12 mouse cellular contexts compared by ENCODE assay signal in the genomic region with DNA sequence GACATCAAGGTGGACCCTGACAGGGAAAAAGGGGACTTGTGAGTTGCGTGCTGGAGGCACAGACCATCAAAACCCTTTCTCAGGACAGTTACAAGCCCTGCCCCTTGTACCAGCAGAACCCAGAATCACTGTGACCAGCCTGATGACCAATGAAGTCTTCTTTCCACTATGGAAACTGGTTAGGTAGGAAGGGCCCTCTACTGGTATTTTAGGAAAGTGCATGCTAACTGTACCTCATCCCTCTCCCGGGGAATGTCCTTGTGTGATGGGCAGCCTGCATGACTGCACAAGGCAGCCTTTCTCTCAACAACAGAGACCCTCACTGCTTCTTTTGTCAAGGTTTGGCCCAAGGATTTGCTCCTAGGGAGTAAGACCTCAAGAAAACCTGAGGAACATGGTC. TPM values are rescaled to one million over a fixed set of nuclear protein-coding genes. Genes with fewer than 3 reads are reported as not detected.
DNase-seq lines count a peak whose midpoint lies in the region; ATAC-seq lines count a peak whose summit lies in the region.
"Had no signal": no experiment of that assay in that cellular context is flagged by ENCODE, and none has a peak within 500 bp of the region (broad histone marks: within the 10 kb centered on the region; RNA-seq: fewer than 3 reads in every experiment).

No protein-coding gene starts in this region.

- H3K4me3 ChIP-seq in kidney, embryonic 16.5 days (ENCODE audit: low read length): no peak overlapping the region
- H3K4me3 ChIP-seq in intestine, embryonic 15.5 days (replicated peaks): no peak overlapping the region
- H3K4me3 ChIP-seq: embryonic facial prominence, embryonic 15.5 days had no signal

- H3K36me3 ChIP-seq in kidney, embryonic 16.5 days (ENCODE audit: insufficient read depth, low read length): no peaks in the 10 kb centered on the region
- no peaks in the 10 kb centered on the region for H3K36me3 ChIP-seq in intestine, embryonic 15.5 days
- H3K36me3 ChIP-seq: embryonic facial prominence, embryonic 15.5 days had no signal

- H3K27ac ChIP-seq in kidney, embryonic 16.5 days (ENCODE audit: low read length): no peak overlapping the region
- no peak overlapping the region for H3K27ac ChIP-seq in intestine, embryonic 15.5 days
- H3K27ac ChIP-seq: embryonic facial prominence, embryonic 15.5 days had no signal

- ATAC-seq in kidney, embryonic 16.5 days (ENCODE audit: low FRiP score, low TSS enrichment): no peak
- ATAC-seq in intestine, embryonic 15.5 days: no peak

- no peaks in the 10 kb centered on the region for H3K27me3 ChIP-seq in kidney, embryonic 16.5 days (ENCODE audit: insufficient read depth, low read length)
- H3K27me3 ChIP-seq in intestine, embryonic 15.5 days (replicated peaks): no peaks in the 10 kb centered on the region
- H3K27me3 ChIP-seq: embryonic facial prominence, embryonic 15.5 days had no signal

- DNase-seq in adrenal gland, adult 2 months: peak; percentile 35
- no peak for DNase-seq in adrenal gland, postnatal 25 days
- DNase-seq in kidney, postnatal 10 days: peak; percentile 11
- peak; percentile 12 for DNase-seq in CD4-positive helper T cell, adult 2 months (ENCODE audit: low read depth, low spot score)
- peak; percentile 27 for DNase-seq in embryo, embryonic 9.5 days (ENCODE audit: extremely low spot score)
- no peak for DNase-seq in frontal cortex, postnatal 10 days (ENCODE audit: low spot score in 2 of 2)

- WGBS in kidney, embryonic 16.5 days: 24% methylated on average over 2 of the region's 2 CpGs
- 28% methylated on average over 2 of the region's 2 CpGs for WGBS in intestine, embryonic 15.5 days

- no peaks in the 10 kb centered on the region for H3K9me3 ChIP-seq in kidney, embryonic 16.5 days (ENCODE audit: low read length)
- H3K9me3 ChIP-seq in intestine, embryonic 15.5 days: no peaks in the 10 kb centered on the region
- H3K9me3 ChIP-seq: embryonic facial prominence, embryonic 15.5 days had no signal

- H3K9ac ChIP-seq in kidney, embryonic 16.5 days (replicated peaks; ENCODE audit: low read length): no peak overlapping the region
- H3K9ac ChIP-seq in intestine, embryonic 15.5 days: no peak overlapping the region
- H3K9ac ChIP-seq: embryonic facial prominence, embryonic 15.5 days had no signal

- H3K4me1 ChIP-seq in kidney, embryonic 16.5 days (ENCODE audit: insufficient read depth, low read length): no peaks in the 10 kb centered on the region
- H3K4me1 ChIP-seq in intestine, embryonic 15.5 days (replicated peaks): no peaks in the 10 kb centered on the region
- H3K4me1 ChIP-seq: embryonic facial prominence, embryonic 15.5 days had no signal

- no peak overlapping the region for H3K4me2 ChIP-seq in kidney, embryonic 16.5 days (replicated peaks; ENCODE audit: low read depth, low read length)
- H3K4me2 ChIP-seq in intestine, embryonic 15.5 days (replicated peaks): no peak overlapping the region
- H3K4me2 ChIP-seq: embryonic facial prominence, embryonic 15.5 days had no signal

RNA-seq across cellular contexts. Expression of a gene that starts 24.4 kb away (rescaled TPM):
- not detected for total RNA-seq in adrenal gland, adult 2 months (2021)
- polyA plus RNA-seq in adrenal gland, adult 2 months (2012; rRNA removed): not detected in 2 replicates
- total RNA-seq in adrenal gland, postnatal 25 days (2021): not detected in 2 replicates
- not detected in 2 replicates for polyA plus RNA-seq in kidney, embryonic 16.5 days (2015; fragmentation: Nextera tagmentation; extraction: Ambion mirVana)
- not detected in 2 replicates for polyA plus RNA-seq in intestine, embryonic 15.5 days (2015; fragmentation: Nextera tagmentation; extraction: Ambion mirVana)
- polyA plus RNA-seq: C2C12; embryonic facial prominence, embryonic 15.5 days; large intestine, adult 2 months; neural tube, embryonic 14.5 days had no signal

RNA-seq across cellular contexts. Expression of a gene that starts 25.8 kb away (rescaled TPM):
- total RNA-seq in adrenal gland, adult 2 months (2021): 10 to 100 TPM; 19.4 to 20.1 TPM
- 140 and 164 TPM in 2 replicates for polyA plus RNA-seq in adrenal gland, adult 2 months (2012; rRNA removed)
- total RNA-seq in adrenal gland, postnatal 25 days (2021): 22.5 and 33.4 TPM in 2 replicates
- polyA plus RNA-seq in kidney, embryonic 16.5 days (2015; fragmentation: Nextera tagmentation; extraction: Ambion mirVana): 18.8 and 20.1 TPM in 2 replicates
- polyA plus RNA-seq in intestine, embryonic 15.5 days (2015; fragmentation: Nextera tagmentation; extraction: Ambion mirVana): 15.0 and 19.8 TPM in 2 replicates

RNA-seq across cellular contexts. Expression of a gene that starts 27.8 kb away (rescaled TPM):
- total RNA-seq in adrenal gland, adult 2 months (2021): 100 to 1,000 TPM in 1 of 2 experiments, 10 to 100 TPM in 1; 78.4 to 293 TPM
- 108 and 110 TPM in 2 replicates for polyA plus RNA-seq in adrenal gland, adult 2 months (2012; rRNA removed)
- total RNA-seq in adrenal gland, postnatal 25 days (2021): 178 and 222 TPM in 2 replicates
- 2.5 TPM in 2 replicates for polyA plus RNA-seq in kidney, embryonic 16.5 days (2015; fragmentation: Nextera tagmentation; extraction: Ambion mirVana)
- polyA plus RNA-seq in intestine, embryonic 15.5 days (2015; fragmentation: Nextera tagmentation; extraction: Ambion mirVana): 2.7 and 2.8 TPM in 2 replicates

RNA-seq across cellular contexts. Expression of a gene that starts 36.9 kb away (rescaled TPM):
- 1 to 10 TPM; 3.3 TPM for total RNA-seq in adrenal gland, adult 2 months (2021)
- polyA plus RNA-seq in adrenal gland, adult 2 months (2012; rRNA removed): 4.0 and 6.5 TPM in 2 replicates
- 2.9 and 3.7 TPM in 2 replicates for total RNA-seq in adrenal gland, postnatal 25 days (2021)
- polyA plus RNA-seq in kidney, embryonic 16.5 days (2015; fragmentation: Nextera tagmentation; extraction: Ambion mirVana): 2.9 and 3.6 TPM in 2 replicates
- polyA plus RNA-seq in intestine, embryonic 15.5 days (2015; fragmentation: Nextera tagmentation; extraction: Ambion mirVana): 8.3 and 10.7 TPM in 2 replicates

RNA-seq across cellular contexts. Expression of a gene that starts 45.3 kb away (rescaled TPM):
- total RNA-seq in adrenal gland, adult 2 months (2021): 10 to 100 TPM; 27.6 to 44.4 TPM
- polyA plus RNA-seq in adrenal gland, adult 2 months (2012; rRNA removed): 128 and 140 TPM in 2 replicates
- total RNA-seq in adrenal gland, postnatal 25 days (2021): 37.2 and 37.3 TPM in 2 replicates
- polyA plus RNA-seq in kidney, embryonic 16.5 days (2015; fragmentation: Nextera tagmentation; extraction: Ambion mirVana): 94.3 and 95.3 TPM in 2 replicates
- 91.6 and 95.5 TPM in 2 replicates for polyA plus RNA-seq in intestine, embryonic 15.5 days (2015; fragmentation: Nextera tagmentation; extraction: Ambion mirVana)

Comparison
In these comparisons a context has a peak if more than half of its experiments do, and no peak if none do; other contexts are left out.
1. DNase-seq: peak in adrenal gland, adult 2 months (single experiment), kidney, postnatal 10 days (single experiment), CD4-positive helper T cell, adult 2 months (single experiment) and embryo, embryonic 9.5 days (single experiment); none in adrenal gland, postnatal 25 days (single experiment) and frontal cortex, postnatal 10 days (0 of 2).
2. RNA of a gene that starts 27.8 kb away (polyA plus RNA-seq): 108 to 110 TPM in adrenal gland, adult 2 months; 2.7 to 2.8 TPM in intestine, embryonic 15.5 days and 2.5 TPM in kidney, embryonic 16.5 days; every median in the first group is over 10 times any median in the second.